Mouse (Mus musculus): Measurements from ENCODE around the gene Usp49. TPM values are rescaled to one million over a fixed set of nuclear protein-coding genes. Genes with fewer than 3 reads are reported as not detected.

The Usp49 gene
- polyA plus RNA-seq, 1 experiment from 2014 or later: 1.2 TPM

- no peak overlapping the region for H3K4me3 ChIP-seq (ENCODE audit: low read depth, low read length)
- 79% methylated on average over 1 of the region's 1 CpGs for WGBS (ENCODE audit: insufficient replicate concordance)
- H3K4me2 ChIP-seq (ENCODE audit: low read depth, low read length): no peak overlapping the region
- no peak overlapping the region for H3K27ac ChIP-seq (ENCODE audit: low read depth)
- ATAC-seq (no peak), DNase-seq (peak; percentile 70)
- peak; percentile 85 for TF ChIP-seq CTCF (IDR thresholded peaks at IDR 0.05; ENCODE audit: low read depth)
- no peak for TF ChIP-seq EP300 (IDR thresholded peaks at IDR 0.05; ENCODE audit: low read depth)
- H3K27me3 ChIP-seq (ENCODE audit: insufficient read depth, low read length): no peaks in the 10 kb centered on the region
- peaks cover 25% of the 10 kb centered on the region for H3K4me1 ChIP-seq (ENCODE audit: insufficient read depth)
- H3K36me3 ChIP-seq (replicated peaks; ENCODE audit: insufficient read depth, low read length): peaks cover 33% of the 10 kb centered on the region
- no peak overlapping the region for H3K9ac ChIP-seq (replicated peaks)
- H3K9me3 ChIP-seq (ENCODE audit: low read length): no peaks in the 10 kb centered on the region
These were observed 16.5 kb upstream of the Usp49 start for GRCm38 (mm10) chr17:47614018-47614417.

GRCm38 (mm10) chr17:47616119-47616518 lies 14.4 kb upstream of the Usp49 start:
- TF ChIP-seq EP300 (IDR thresholded peaks at IDR 0.05; ENCODE audit: low read depth) (no peak), CTCF (IDR thresholded peaks at IDR 0.05; ENCODE audit: low read depth) (no peak)
- ATAC-seq: no peak
- WGBS (ENCODE audit: insufficient replicate concordance): 94% methylated on average over 8 of the region's 8 CpGs
- peaks cover 18% of the 10 kb centered on the region for H3K4me1 ChIP-seq (ENCODE audit: insufficient read depth)
- H3K27me3 ChIP-seq (ENCODE audit: insufficient read depth, low read length): no peaks in the 10 kb centered on the region
- H3K27ac ChIP-seq (ENCODE audit: low read depth): no peak overlapping the region
- H3K9ac ChIP-seq (replicated peaks): no peak overlapping the region
- peaks cover 45% of the 10 kb centered on the region for H3K36me3 ChIP-seq (replicated peaks; ENCODE audit: insufficient read depth, low read length)
- no peaks in the 10 kb centered on the region for H3K9me3 ChIP-seq (ENCODE audit: low read length)
- no peak for DNase-seq
- no peak overlapping the region for H3K4me3 ChIP-seq (ENCODE audit: low read depth, low read length)
- H3K4me2 ChIP-seq (ENCODE audit: low read depth, low read length): no peak overlapping the region

GRCm38 (mm10) chr17:47616652-47617051 lies 13.8 kb upstream of the Usp49 start:
- 79% methylated on average over 4 of the region's 4 CpGs for WGBS (ENCODE audit: insufficient replicate concordance)
- ATAC-seq (no peak), DNase-seq (no peak)
- peak overlapping the region; percentile 89 for H3K27ac ChIP-seq (ENCODE audit: low read depth)
- no peaks in the 10 kb centered on the region for H3K27me3 ChIP-seq (ENCODE audit: insufficient read depth, low read length)
- H3K4me3 ChIP-seq (ENCODE audit: low read depth, low read length): no peak overlapping the region
- H3K4me2 ChIP-seq (ENCODE audit: low read depth, low read length): peak overlapping the region; percentile 10
- peaks cover 45% of the 10 kb centered on the region for H3K36me3 ChIP-seq (replicated peaks; ENCODE audit: insufficient read depth, low read length)
- TF ChIP-seq CTCF (IDR thresholded peaks at IDR 0.05; ENCODE audit: low read depth) (no peak), EP300 (IDR thresholded peaks at IDR 0.05; ENCODE audit: low read depth) (no peak)
- H3K9ac ChIP-seq (replicated peaks): no peak overlapping the region
- no peaks in the 10 kb centered on the region for H3K9me3 ChIP-seq (ENCODE audit: low read length)
- peaks cover 18% of the 10 kb centered on the region for H3K4me1 ChIP-seq (ENCODE audit: insufficient read depth)

- peak; percentile 53 for DNase-seq
- H3K4me3 ChIP-seq (ENCODE audit: low read depth, low read length): no peak overlapping the region
These were observed 12.7 kb upstream of the Usp49 start for GRCm38 (mm10) chr17:47617605-47618307.

GRCm38 (mm10) chr17:47618556-47619311 lies 11.8 kb upstream of the Usp49 start:
- Histone ChIP-seq H3K27ac (ENCODE audit: low read depth) (no peak overlapping the region), H3K4me3 (ENCODE audit: low read depth, low read length) (no peak overlapping the region), H3K4me1 (ENCODE audit: insufficient read depth) (peaks cover 7% of the 10 kb centered on the region; the same call in 1 of the 2 replicates), H3K27me3 (ENCODE audit: insufficient read depth, low read length) (no peaks in the 10 kb centered on the region), H3K36me3 (replicated peaks; ENCODE audit: insufficient read depth, low read length) (peaks cover 58% of the 10 kb centered on the region), H3K9ac (replicated peaks) (no peak overlapping the region), H3K9me3 (ENCODE audit: low read length) (no peaks in the 10 kb centered on the region), H3K4me2 (ENCODE audit: low read depth, low read length) (no peak overlapping the region)
- ATAC-seq (no peak), DNase-seq (no peak)
- TF ChIP-seq CTCF (IDR thresholded peaks at IDR 0.05; ENCODE audit: low read depth): no peak
- TF ChIP-seq EP300 (IDR thresholded peaks at IDR 0.05; ENCODE audit: low read depth): no peak
- WGBS (ENCODE audit: insufficient replicate concordance): 90% methylated on average over 13 of the region's 13 CpGs

More at GRCm38 (mm10) chr17:47617605-47618307, 12.7 kb upstream of the Usp49 start:
- Histone ChIP-seq H3K4me1 (ENCODE audit: insufficient read depth) (peaks cover 9% of the 10 kb centered on the region), H3K27ac (ENCODE audit: low read depth) (peak overlapping the region; percentile 89), H3K36me3 (replicated peaks; ENCODE audit: insufficient read depth, low read length) (peaks cover 52% of the 10 kb centered on the region), H3K4me2 (ENCODE audit: low read depth, low read length) (peak overlapping the region; percentile 38), H3K9ac (replicated peaks) (0 out of 2 replicates have a peak overlapping the region, but pooled peaks have one; percentile 16), H3K27me3 (ENCODE audit: insufficient read depth, low read length) (no peaks in the 10 kb centered on the region), H3K9me3 (ENCODE audit: low read length) (no peaks in the 10 kb centered on the region)
- peak; percentile 95 for ATAC-seq
- peak; percentile 94 for TF ChIP-seq EP300 (IDR thresholded peaks at IDR 0.05; ENCODE audit: low read depth)
- 0 out of 2 replicates have a peak, but pooled peaks have one; percentile 17 for TF ChIP-seq CTCF (IDR thresholded peaks at IDR 0.05; ENCODE audit: low read depth)
- 59% methylated on average over 9 of the region's 9 CpGs for WGBS (ENCODE audit: insufficient replicate concordance)

- no peak overlapping the region for H3K4me2 ChIP-seq (ENCODE audit: low read depth, low read length)
- TF ChIP-seq CTCF (IDR thresholded peaks at IDR 0.05; ENCODE audit: low read depth): no peak
- no peak for TF ChIP-seq EP300 (IDR thresholded peaks at IDR 0.05; ENCODE audit: low read depth)
- no peaks in the 10 kb centered on the region for H3K27me3 ChIP-seq (ENCODE audit: insufficient read depth, low read length)
- peaks cover 4% of the 10 kb centered on the region for H3K4me1 ChIP-seq (ENCODE audit: insufficient read depth)
- peaks cover 57% of the 10 kb centered on the region for H3K36me3 ChIP-seq (replicated peaks; ENCODE audit: insufficient read depth, low read length)
- ATAC-seq (no peak), DNase-seq (no peak)
- WGBS (ENCODE audit: insufficient replicate concordance): 95% methylated on average over 14 of the region's 14 CpGs
- H3K27ac ChIP-seq (ENCODE audit: low read depth): no peak overlapping the region
- H3K4me3 ChIP-seq (ENCODE audit: low read depth, low read length): no peak overlapping the region
- H3K9ac ChIP-seq (replicated peaks): no peak overlapping the region
- no peaks in the 10 kb centered on the region for H3K9me3 ChIP-seq (ENCODE audit: low read length)
These were observed 7.5 kb upstream of the Usp49 start for GRCm38 (mm10) chr17:47622912-47623554.

Data from liver, postnatal 0 days (tissue).